Mouse (Mus musculus): Measurements from ENCODE around the gene Ccdc163. TPM values are rescaled to one million over a fixed set of nuclear protein-coding genes. Genes with fewer than 3 reads are reported as not detected.

The Ccdc163 gene
- polyA plus RNA-seq, 1 experiment, result 15.9 TPM

- 82% methylated on average over 3 of the region's 3 CpGs for WGBS
- H3K27me3 ChIP-seq (ENCODE audit: control insufficient read depth, insufficient read depth, low read length), result no peaks in the 10 kb centered on the region
- no peak overlapping the region for H3K4me3 ChIP-seq (ENCODE audit: extremely low read depth, insufficient read depth, insufficient read length)
- no peak overlapping the region for H3K27ac ChIP-seq (ENCODE audit: insufficient read depth, low read length)
- DNase-seq (ENCODE audit: low read depth in 1 of 2, low spot score in 2 of 2), result no peak
- no peaks in the 10 kb centered on the region for H3K4me1 ChIP-seq (ENCODE audit: control insufficient read depth, insufficient read depth, insufficient read length)
- H3K36me3 ChIP-seq (ENCODE audit: control insufficient read depth, insufficient read depth, low read length), result no peaks in the 10 kb centered on the region
- TF ChIP-seq CTCF (IDR thresholded peaks at IDR 0.05; ENCODE audit: extremely low read depth, insufficient read depth, insufficient read length, insufficient replicate concordance) (no peak), POLR2A (IDR thresholded peaks at IDR 0.05; ENCODE audit: low read depth, low read length) (no peak)
These were observed 21.2 kb downstream of the Ccdc163 start for GRCm38 (mm10) chr4:116729532-116729931.

GRCm38 (mm10) chr4:116731077-116731476, 22.8 kb downstream of the Ccdc163 start:
- TF ChIP-seq POLR2A (IDR thresholded peaks at IDR 0.05; ENCODE audit: low read depth, low read length) (no peak), CTCF (IDR thresholded peaks at IDR 0.05; ENCODE audit: extremely low read depth, insufficient read depth, insufficient read length, insufficient replicate concordance) (no peak)
- no peak overlapping the region for H3K4me3 ChIP-seq (ENCODE audit: extremely low read depth, insufficient read depth, insufficient read length)
- no peak for DNase-seq (ENCODE audit: low read depth in 1 of 2, low spot score in 2 of 2)
- no peak overlapping the region for H3K27ac ChIP-seq (ENCODE audit: insufficient read depth, low read length)
- WGBS, result 85% methylated on average over 9 of the region's 9 CpGs
- H3K27me3 ChIP-seq (ENCODE audit: control insufficient read depth, insufficient read depth, low read length), result no peaks in the 10 kb centered on the region
- H3K36me3 ChIP-seq (ENCODE audit: control insufficient read depth, insufficient read depth, low read length), result no peaks in the 10 kb centered on the region
- no peaks in the 10 kb centered on the region for H3K4me1 ChIP-seq (ENCODE audit: control insufficient read depth, insufficient read depth, insufficient read length)

GRCm38 (mm10) chr4:116732355-116732754, 24.0 kb downstream of the Ccdc163 start:
- Histone ChIP-seq H3K4me1 (ENCODE audit: control insufficient read depth, insufficient read depth, insufficient read length) (no peaks in the 10 kb centered on the region), H3K4me3 (ENCODE audit: extremely low read depth, insufficient read depth, insufficient read length) (no peak overlapping the region), H3K27ac (ENCODE audit: insufficient read depth, low read length) (no peak overlapping the region), H3K36me3 (ENCODE audit: control insufficient read depth, insufficient read depth, low read length) (no peaks in the 10 kb centered on the region), H3K27me3 (ENCODE audit: control insufficient read depth, insufficient read depth, low read length) (no peaks in the 10 kb centered on the region)
- WGBS, result 79% methylated on average over 5 of the region's 5 CpGs
- no peak for DNase-seq (ENCODE audit: low read depth in 1 of 2, low spot score in 2 of 2)
- TF ChIP-seq CTCF (IDR thresholded peaks at IDR 0.05; ENCODE audit: extremely low read depth, insufficient read depth, insufficient read length, insufficient replicate concordance) (no peak), POLR2A (IDR thresholded peaks at IDR 0.05; ENCODE audit: low read depth, low read length) (no peak)

- H3K4me1 ChIP-seq (ENCODE audit: control insufficient read depth, insufficient read depth, insufficient read length), result no peaks in the 10 kb centered on the region
- H3K36me3 ChIP-seq (ENCODE audit: control insufficient read depth, insufficient read depth, low read length), result no peaks in the 10 kb centered on the region
- H3K4me3 ChIP-seq (ENCODE audit: extremely low read depth, insufficient read depth, insufficient read length), result no peak overlapping the region
- no peak for TF ChIP-seq POLR2A (IDR thresholded peaks at IDR 0.05; ENCODE audit: low read depth, low read length)
- TF ChIP-seq CTCF (IDR thresholded peaks at IDR 0.05; ENCODE audit: extremely low read depth, insufficient read depth, insufficient read length, insufficient replicate concordance), result no peak
- no peak for DNase-seq (ENCODE audit: low read depth in 1 of 2, low spot score in 2 of 2)
- H3K27ac ChIP-seq (ENCODE audit: insufficient read depth, low read length), result no peak overlapping the region
- no peaks in the 10 kb centered on the region for H3K27me3 ChIP-seq (ENCODE audit: control insufficient read depth, insufficient read depth, low read length)
- WGBS, result 75% methylated on average over 2 of the region's 2 CpGs
These were observed 26.7 kb downstream of the Ccdc163 start for GRCm38 (mm10) chr4:116734996-116735395.

GRCm38 (mm10) chr4:116738972-116739751, 30.9 kb downstream of the Ccdc163 start:
- TF ChIP-seq CTCF (IDR thresholded peaks at IDR 0.05; ENCODE audit: extremely low read depth, insufficient read depth, insufficient read length, insufficient replicate concordance) (no peak), POLR2A (IDR thresholded peaks at IDR 0.05; ENCODE audit: low read depth, low read length) (no peak)
- Histone ChIP-seq H3K27me3 (ENCODE audit: control insufficient read depth, insufficient read depth, low read length) (no peaks in the 10 kb centered on the region), H3K4me3 (ENCODE audit: extremely low read depth, insufficient read depth, insufficient read length) (no peak overlapping the region), H3K4me1 (ENCODE audit: control insufficient read depth, insufficient read depth, insufficient read length) (no peaks in the 10 kb centered on the region), H3K27ac (ENCODE audit: insufficient read depth, low read length) (no peak overlapping the region), H3K36me3 (ENCODE audit: control insufficient read depth, insufficient read depth, low read length) (no peaks in the 10 kb centered on the region)
- DNase-seq (ENCODE audit: low read depth in 1 of 2, low spot score in 2 of 2), result no peak
- 42% methylated on average over 9 of the region's 9 CpGs for WGBS

GRCm38 (mm10) chr4:116749750-116750149, 41.4 kb downstream of the Ccdc163 start:
- no peaks in the 10 kb centered on the region for H3K27me3 ChIP-seq (ENCODE audit: control insufficient read depth, insufficient read depth, low read length)
- no peak overlapping the region for H3K27ac ChIP-seq (ENCODE audit: insufficient read depth, low read length)
- no peak for DNase-seq (ENCODE audit: low read depth in 1 of 2, low spot score in 2 of 2)
- H3K36me3 ChIP-seq (ENCODE audit: control insufficient read depth, insufficient read depth, low read length), result no peaks in the 10 kb centered on the region; the same call in 1 of the 2 replicates
- no peak for TF ChIP-seq POLR2A (IDR thresholded peaks at IDR 0.05; ENCODE audit: low read depth, low read length)
- TF ChIP-seq CTCF (IDR thresholded peaks at IDR 0.05; ENCODE audit: extremely low read depth, insufficient read depth, insufficient read length, insufficient replicate concordance), result no peak
- H3K4me3 ChIP-seq (ENCODE audit: extremely low read depth, insufficient read depth, insufficient read length), result no peak overlapping the region
- 81% methylated on average over 2 of the region's 2 CpGs for WGBS
- no peaks in the 10 kb centered on the region for H3K4me1 ChIP-seq (ENCODE audit: control insufficient read depth, insufficient read depth, insufficient read length)

GRCm38 (mm10) chr4:116761914-116762313, 53.6 kb downstream of the Ccdc163 start:
- 71% methylated on average over 2 of the region's 2 CpGs for WGBS
- no peak for DNase-seq (ENCODE audit: low read depth in 1 of 2, low spot score in 2 of 2)
- Histone ChIP-seq H3K27me3 (ENCODE audit: control insufficient read depth, insufficient read depth, low read length) (no peaks in the 10 kb centered on the region), H3K4me3 (ENCODE audit: extremely low read depth, insufficient read depth, insufficient read length) (no peak overlapping the region), H3K4me1 (ENCODE audit: control insufficient read depth, insufficient read depth, insufficient read length) (no peaks in the 10 kb centered on the region), H3K27ac (ENCODE audit: insufficient read depth, low read length) (no peak overlapping the region), H3K36me3 (ENCODE audit: control insufficient read depth, insufficient read depth, low read length) (no peaks in the 10 kb centered on the region)
- TF ChIP-seq POLR2A (IDR thresholded peaks at IDR 0.05; ENCODE audit: low read depth, low read length) (no peak), CTCF (IDR thresholded peaks at IDR 0.05; ENCODE audit: extremely low read depth, insufficient read depth, insufficient read length, insufficient replicate concordance) (no peak)

Data from spleen, adult 2 months (tissue).